Mouse (Mus musculus) fibroblast of lung, adult 2 months (primary cell): ENCODE results near the gene Efcab9.
"Not testable (repeated sequence)": the region's sequence is repeated elsewhere in the genome, so short reads cannot be mapped to it uniquely, and the experiment has no call there.

ENCODE experiments used
- DNase-seq: peaks from one replicate; pipeline ENCODE4 v3.0.0-alpha.2; 2011; ENCODE audit warnings: low read depth

The Efcab9 gene

DNA sequence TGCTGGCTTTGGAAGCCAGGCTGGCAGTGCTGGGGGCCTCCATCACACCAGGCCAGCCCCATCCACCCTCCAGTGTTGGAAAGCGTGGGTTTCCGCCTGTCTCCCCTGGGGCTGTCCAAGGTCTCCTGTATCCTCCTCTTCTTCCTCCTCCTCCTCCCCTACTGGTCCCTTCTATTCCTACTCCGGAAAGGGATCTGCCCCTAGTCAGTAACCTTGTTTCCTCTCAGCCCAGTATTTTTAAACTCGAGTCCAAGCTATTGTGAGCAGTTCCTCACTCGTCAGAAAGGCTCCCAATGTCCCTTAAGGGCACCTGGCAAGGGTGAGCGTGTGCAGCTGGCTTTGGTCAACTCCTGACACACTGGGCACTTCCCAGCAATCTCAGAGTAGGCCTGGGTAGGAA, 6.6 kb upstream of the Efcab9 start:
- no peak for DNase-seq

- no peak for DNase-seq
Observed at GRCm38 (mm10) chr11:32536954-32537353, 5.1 kb upstream of the Efcab9 start.

GRCm38 (mm10) chr11:32535646-32536045, 3.8 kb upstream of the Efcab9 start:
- no peak for DNase-seq

GRCm38 (mm10) chr11:32534453-32535075, 2.7 kb upstream of the Efcab9 start:
- DNase-seq: no peak

DNA sequence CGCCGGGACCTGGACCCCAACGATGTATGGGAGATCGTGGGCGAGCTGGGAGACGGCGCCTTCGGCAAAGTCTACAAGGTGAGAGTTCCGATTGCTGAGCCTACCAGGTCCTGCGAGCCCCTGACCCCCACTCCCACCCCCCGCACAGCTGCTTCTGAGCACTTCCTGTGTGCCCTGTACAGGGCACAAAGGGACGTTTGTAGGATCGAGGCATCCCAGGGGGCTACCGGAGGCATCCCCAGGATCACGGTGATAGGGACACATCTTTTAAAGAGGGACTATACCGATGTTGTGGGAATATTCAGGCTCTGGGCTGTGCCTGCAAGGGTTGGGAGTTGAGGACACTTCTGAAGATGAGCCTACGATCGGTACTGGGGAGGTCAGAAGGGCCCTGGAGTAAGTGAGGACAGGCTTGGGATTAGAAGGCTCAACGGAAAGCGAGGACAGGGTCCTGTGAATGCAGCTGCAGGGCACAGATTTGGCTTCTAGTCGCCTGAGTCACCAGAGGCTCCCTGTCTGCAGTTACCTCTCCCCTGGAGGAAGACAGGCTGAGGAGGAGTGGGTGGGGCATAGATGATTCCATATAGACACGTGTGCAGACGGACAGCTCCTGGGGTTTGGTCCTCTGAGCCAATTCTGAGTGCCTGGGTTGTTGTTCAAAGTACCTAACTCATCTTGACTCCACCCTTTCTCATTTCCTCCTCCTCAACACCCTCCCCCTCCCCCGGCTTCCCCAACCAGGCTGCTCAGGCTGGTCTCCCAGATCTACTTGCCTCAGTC, 1.8 kb upstream of the Efcab9 start:
- no peak for DNase-seq

GRCm38 (mm10) chr11:32532765-32533481, 1.0 kb upstream of the Efcab9 start, which contains the start of gene Stk10:
Stk10 (plus strand) TSS chr11:32533305.
- DNase-seq: no peak

DNA sequence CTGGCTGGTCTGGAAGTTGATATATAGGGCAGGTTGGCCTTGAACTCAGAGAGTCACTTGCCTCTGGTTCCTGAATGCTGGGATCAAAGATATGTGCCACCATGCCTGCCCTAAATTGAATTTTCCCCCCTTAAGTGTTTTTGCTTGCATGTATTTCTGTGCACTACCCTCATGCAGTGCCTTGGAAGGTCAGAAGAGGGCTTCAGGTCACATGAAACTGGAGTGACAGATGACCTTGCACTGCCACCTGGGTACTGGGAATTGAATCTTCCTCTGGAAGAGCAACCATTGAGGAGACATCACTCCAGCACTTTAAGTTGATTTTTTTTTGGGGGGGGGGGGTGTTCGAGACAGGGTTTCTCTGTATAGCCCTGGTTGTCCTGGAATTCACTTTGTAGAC, 1.7 kb downstream of the Efcab9 start:
- no peak for DNase-seq

DNA sequence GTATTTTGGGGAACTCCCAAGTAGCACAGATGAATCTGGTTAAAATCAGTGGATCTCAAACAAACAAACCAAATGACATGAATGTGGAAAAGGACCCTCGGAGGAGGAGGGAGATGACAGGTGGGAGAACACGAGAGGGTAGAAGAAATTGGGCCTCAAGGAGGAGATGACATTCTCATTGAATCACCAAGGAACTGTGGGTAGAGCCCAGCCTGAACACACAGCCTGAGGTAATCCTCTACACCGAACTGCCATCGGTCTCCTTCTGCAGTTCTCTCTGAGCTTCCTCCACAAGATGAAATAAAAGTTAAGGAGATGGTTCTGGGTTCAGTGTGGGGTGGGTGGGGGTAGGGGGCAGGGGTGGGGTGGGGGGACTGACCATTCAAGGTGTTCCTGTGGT, 4.9 kb downstream of the Efcab9 start:
- no peak for DNase-seq

- DNase-seq: no peak
Observed at GRCm38 (mm10) chr11:32524122-32524920, 7.6 kb downstream of the Efcab9 start.

- no peak for DNase-seq
Observed at GRCm38 (mm10) chr11:32521246-32521645, 10.6 kb downstream of the Efcab9 start.

DNA sequence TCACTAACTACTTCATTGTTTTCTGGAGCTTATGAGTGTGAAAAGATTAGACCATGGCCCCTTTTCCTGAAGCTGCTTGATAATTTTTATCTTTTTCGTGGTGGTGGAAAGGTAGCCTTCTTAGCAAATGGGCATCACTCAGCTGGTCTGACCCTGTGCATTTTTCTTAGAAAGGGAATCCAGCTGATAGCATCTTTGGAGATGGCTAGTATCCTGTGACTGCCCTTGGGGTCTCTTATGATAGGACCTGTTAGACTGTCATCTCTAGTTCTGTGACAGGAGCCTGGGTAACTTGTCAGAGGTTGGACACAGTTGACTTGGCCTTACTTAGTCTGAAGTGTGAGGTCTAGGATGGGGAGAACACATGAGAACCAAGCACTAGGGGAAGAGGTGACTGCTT, 12.5 kb downstream of the Efcab9 start:
- no peak for DNase-seq

GRCm38 (mm10) chr11:32518770-32519169, 13.1 kb downstream of the Efcab9 start:
- no peak for DNase-seq

DNA sequence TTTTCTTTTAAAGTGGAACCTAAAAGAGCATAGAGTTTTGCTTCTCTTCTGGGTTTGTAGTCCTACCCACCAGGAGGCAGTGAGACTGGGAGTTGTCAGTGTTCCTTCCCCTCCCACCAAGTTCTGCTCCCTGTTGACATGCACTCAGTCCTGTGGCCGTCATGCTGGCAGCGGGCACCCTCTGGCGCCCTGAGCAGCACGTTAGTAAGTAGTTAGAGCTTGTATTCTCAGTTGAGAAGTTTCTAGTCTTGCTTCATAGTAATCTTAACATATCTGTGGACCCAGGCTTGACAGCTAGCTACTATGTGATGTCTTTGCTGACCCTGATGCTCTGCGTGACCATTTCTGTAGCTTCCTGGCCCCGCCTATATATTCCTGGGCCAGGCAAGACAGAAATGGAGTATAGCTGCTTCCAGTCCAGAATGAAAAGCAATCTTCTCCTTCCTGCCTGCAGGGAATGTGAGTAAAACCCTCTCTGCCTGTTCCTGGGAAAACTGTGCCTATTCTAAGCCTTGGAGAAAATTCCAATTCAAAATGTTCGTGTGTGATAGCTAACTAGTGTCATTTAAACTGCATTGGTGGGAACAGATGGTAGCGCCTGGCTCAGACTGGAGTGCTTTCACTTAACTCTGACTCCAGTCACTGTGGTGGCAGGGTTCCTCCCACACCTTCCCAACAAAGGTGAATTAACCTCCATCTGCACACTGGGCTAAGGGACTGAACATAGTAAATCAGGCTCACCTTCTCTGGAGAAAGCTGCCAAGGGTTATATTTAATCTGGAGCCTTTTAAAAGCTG, 14.8 kb downstream of the Efcab9 start:
- DNase-seq: no peak

DNA sequence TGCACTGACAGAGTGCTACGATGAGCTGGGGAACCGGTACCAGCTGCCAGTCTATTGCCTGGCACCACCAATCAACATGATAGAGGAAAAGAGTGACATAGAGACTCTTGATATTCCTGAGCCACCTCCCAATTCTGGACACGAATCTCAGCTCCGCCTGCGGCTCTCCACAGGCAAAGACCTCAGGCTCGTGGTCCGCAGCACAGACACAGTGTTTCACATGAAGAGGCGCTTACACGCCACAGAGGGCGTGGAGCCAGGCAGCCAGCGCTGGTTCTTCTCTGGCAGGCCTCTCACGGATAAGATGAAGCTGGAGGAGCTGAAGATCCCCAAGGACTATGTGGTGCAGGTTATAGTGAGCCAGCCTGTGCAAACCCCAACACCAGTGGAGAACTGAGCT, 15.8 kb downstream of the Efcab9 start:
- no peak for DNase-seq

- DNase-seq: not testable (repeated sequence)
Observed at GRCm38 (mm10) chr11:32514853-32515252, 17.0 kb downstream of the Efcab9 start.

- no peak for DNase-seq
Observed at GRCm38 (mm10) chr11:32510930-32511329, 21.0 kb downstream of the Efcab9 start.

DNA sequence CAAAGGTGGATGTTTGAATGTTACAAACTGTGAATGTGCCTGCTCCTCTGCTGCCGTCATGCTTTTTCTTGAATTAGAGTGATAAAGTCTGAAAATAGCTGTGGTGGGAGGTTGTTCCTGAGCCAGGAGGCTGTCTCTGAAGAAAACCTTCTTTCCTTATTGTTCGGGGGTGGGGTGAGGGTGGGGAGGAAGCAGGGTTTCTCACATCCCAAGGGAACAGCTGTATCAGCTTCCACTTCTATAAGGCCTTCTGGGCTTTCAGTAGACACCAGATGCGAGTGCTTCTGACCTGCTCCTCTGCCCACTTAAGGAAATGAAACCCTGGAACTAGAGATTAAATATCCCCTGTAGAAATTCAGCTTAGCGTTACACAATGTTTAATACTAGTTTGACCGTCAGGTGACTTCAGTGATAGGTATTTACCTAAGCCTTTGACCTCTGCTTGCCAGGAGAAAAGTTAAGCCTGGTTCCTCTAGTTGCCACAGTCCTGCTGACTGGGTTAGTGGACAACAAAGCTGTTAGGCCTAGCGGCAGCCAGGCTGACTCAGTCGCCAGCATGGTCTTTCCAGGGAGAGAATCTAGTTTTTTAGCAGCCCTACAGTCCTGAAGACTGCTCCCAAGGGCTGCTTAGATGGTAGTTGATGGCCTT, 26.7 kb downstream of the Efcab9 start:
- DNase-seq: no peak

- DNase-seq: no peak
Observed at GRCm38 (mm10) chr11:32503711-32504110, 28.2 kb downstream of the Efcab9 start.

DNA sequence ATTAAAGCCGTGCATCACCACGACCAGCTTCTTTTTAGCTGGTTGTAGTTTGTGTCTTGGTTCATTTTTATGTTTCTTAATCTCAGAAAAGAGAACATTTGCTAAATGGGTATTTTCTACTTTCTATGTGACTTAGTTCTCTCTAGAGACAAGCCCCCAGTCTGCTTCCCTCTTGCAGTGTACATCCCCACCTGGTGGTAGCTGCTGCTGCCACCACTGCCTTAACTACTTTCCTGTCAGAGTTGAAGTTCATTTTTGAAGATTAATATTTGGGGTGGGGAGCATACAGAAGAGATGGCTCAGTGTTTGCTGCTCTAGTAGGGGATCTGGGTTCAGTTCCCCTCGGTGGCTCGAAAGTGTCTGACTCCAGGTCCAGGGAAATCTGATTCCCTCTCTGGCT, 31.9 kb downstream of the Efcab9 start:
- no peak for DNase-seq

DNA sequence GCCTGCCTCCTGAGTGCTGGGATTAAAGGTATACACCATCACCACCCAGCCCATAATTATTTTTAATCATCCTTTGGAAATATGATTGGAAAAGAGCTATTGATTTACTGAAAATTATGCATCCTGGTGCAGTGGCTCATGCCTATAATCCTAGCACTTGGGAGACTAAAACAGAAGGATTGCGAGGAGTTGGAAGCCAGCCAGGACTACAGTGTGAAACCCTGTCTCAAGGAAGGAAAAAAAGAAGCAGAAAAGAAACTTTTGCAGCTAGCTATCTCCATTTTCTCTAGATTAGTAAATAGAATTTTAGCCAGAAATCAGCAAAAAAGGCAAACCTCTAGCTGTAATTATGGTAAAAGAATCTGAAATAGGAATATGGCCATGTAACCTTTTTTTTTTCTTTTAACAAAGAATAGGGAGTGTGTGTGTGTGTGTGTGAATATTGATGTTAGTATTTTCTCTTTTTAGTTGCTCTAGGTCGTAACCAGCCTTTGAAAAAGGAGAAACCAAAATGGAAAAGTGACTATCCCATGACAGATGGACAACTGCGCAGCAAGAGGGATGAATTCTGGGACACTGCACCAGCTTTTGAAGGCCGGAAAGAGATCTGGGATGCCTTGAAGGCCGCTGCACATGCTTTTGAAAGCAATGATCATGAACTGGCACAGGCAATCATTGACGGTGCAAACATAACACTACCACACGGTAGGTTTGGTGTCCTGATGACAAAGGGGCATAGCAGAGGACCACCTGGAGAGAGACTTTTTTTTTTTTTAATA, 32.9 kb downstream of the Efcab9 start:
- no peak for DNase-seq
